Mouse (Mus musculus) heart, postnatal 4 days (tissue): ENCODE results near the gene Rgs7. TPM values are rescaled to one million over a fixed set of nuclear protein-coding genes. Genes with fewer than 3 reads are reported as not detected.

Experiments used
- DNase-seq: peaks from one replicate; pipeline ENCODE4 v3.0.0; 2021
- total RNA-seq, 2 experiments: library from RNA; stranded (reverse); gene quantifications; 2 replicates each; pipeline ENCODE4 v1.2.3; 2021

Rgs7 gene
- total RNA-seq, 2 experiments from 2014 or later, result 1.5 to 2.0 TPM

GRCm38 (mm10) chr1:175025781-175026309 lies 466.5 kb downstream of the Rgs7 start:
- no peak for DNase-seq

- DNase-seq, result no peak
Measured at GRCm38 (mm10) chr1:175024136-175024535, 468.2 kb downstream of the Rgs7 start.

Other genes with a start within 250 kb of the Rgs7 start
- not detected for gene Kmo, start 127.9 kb upstream of the Rgs7 start, total RNA-seq
- gene Fh1, start 133.1 kb upstream of the Rgs7 start, total RNA-seq, result 100 to 1,000 TPM; 428 to 435 TPM
- gene Opn3, start 200.3 kb upstream of the Rgs7 start, total RNA-seq, result 10 to 100 TPM in 1 of 2 experiments, 1 to 10 TPM in 1; 9.5 to 11.3 TPM
- 10 to 100 TPM; 19.3 to 19.4 TPM for gene Chml, start 200.4 kb upstream of the Rgs7 start, total RNA-seq
- not detected for gene Wdr64, start 206.1 kb upstream of the Rgs7 start, total RNA-seq